Mouse (Mus musculus): Measurements from ENCODE around the gene Pde6g. TPM values are rescaled to one million over a fixed set of nuclear protein-coding genes. Genes with fewer than 3 reads are reported as not detected.

Gene Pde6g
- total RNA-seq (2021) = under 1 TPM in 1 of 2 experiments, not detected in 1; 0.32 TPM

DNA sequence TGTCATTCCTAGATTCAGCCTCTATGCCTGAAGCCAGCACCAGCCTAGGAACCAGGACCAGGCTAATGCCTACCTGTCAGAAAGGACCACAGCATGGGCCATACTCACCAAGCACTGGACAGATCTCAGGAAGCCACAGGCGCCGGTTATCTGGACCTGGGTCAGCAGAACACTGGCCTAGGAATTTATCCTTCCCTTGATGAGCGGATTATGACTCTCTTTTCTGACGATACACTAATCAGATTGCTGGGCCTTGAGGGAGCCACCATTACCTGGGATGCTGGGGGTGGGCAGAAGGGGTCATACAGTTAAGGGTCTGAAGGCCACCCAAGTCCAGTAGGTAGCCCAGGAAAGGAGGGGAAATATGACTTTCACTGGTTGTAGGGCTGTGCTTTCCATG is at the start of gene Pde6g:
Pde6g (minus strand) TSS at position 195 of the 400 bp plus-strand sequence.
- intact Hi-C loops (cut with DNase I) = no loop called here

DNA sequence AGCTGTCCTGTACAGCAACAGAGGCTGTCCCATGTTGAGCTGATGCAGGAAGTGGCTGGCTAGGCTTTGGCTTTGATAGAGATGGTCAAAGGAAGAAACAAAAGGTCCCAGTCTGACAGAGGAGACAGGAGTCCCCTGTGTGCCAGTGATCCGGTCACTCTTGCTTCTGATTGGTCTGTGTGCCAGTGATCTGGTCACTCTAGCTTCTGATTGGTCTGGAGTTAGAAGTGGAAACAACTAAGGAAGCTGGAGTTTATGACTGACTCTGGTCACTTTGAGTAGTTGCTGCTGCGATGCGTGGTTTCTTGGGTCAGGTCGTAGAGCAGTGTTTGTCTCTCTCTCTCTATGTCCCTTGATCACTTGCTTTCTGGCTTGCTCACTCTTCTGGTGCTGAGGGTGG is 48.4 kb upstream of the Pde6g start:
- intact Hi-C loops (cut with DNase I) = no loop called here

More for the DNA sequence above, at the start of gene Pde6g:
- no peak for DNase-seq

DNA sequence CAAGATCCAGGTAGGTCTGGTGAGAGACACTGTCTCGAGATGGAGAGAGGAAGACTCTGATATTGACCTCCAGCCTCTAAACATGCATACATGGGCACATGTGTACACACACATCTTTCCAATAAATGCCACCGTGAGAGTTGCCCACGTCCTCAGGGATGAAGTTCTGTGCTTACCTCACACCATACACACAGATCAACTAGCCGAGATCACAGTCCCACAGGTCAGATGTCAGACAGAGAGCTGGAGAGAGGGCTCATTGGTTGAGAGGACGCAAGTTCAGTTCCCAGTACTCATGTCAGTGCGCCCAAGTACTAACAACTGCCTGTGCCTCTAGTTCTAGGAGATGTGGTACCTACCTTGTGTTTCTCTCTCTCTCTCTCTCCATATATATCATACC is 47.7 kb upstream of the Pde6g start:
- intact Hi-C loops (cut with DNase I) = no loop called here
- DNase-seq = no peak

More for the DNA sequence above, 48.4 kb upstream of the Pde6g start:
- no peak for DNase-seq

DNA sequence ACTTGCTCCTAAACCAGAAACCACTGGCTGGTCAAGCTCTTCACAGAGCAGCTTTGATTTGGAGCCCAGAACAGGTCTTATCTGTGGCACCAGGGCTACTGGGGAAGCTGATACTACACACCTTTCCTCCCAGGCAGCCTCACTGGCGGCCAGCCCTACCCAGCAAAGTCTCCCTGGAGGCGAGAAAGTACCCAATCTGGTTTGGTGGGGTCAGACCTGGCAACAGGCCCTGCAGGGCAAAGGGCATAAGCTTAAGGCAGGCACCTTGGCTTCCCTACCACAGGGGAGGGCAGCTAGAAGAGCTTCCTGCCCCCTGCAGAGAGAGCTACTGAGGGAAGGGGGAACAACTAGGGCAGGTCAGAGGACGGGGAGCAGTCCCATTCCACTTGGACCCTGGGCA is 47.1 kb upstream of the Pde6g start:
- intact Hi-C loops (cut with DNase I) = no loop called here
- DNase-seq = no peak

DNA sequence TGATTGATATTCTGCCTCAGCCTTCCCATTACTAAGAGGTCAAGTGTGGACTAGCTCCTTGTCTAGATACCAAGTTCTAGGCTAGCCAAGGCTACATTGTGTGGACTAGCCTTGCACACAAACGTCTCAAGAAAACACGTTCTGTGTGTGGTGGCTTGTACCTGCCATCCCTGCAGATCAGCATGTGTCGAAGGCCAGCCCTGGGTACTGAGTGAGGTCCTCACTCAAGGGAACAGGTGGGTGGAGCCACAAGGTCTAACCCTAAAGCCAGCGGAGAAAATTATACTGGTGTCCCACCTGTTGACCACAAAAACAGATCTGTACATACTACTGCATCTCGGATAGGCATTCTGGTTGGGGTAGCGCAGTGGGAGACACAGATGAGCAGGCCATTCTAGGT is 46.6 kb upstream of the Pde6g start:
- DNase-seq = no peak
- intact Hi-C loops (cut with DNase I) = no loop called here

DNA sequence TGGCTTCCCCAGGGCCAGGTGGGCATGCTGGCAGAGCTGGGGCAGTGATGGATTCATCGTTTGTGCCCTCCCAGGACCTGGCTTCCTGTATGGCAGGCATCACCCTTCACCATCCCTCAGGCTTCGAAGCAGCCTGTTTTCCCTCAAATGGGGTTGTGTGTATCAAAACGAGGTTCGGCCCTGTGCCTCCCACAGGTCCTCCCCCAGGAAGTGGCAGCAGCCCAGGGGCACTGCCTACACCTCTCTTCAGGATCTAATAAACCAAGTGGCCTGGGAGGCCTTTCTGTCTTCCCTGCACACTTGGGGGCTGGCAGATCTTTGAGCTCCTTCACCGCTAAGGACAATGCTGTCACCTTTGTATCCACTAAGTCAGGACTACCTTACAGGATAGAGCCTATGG is 45.6 kb upstream of the Pde6g start:
- no peak for DNase-seq
- intact Hi-C loops (cut with DNase I) = no loop called here

DNA sequence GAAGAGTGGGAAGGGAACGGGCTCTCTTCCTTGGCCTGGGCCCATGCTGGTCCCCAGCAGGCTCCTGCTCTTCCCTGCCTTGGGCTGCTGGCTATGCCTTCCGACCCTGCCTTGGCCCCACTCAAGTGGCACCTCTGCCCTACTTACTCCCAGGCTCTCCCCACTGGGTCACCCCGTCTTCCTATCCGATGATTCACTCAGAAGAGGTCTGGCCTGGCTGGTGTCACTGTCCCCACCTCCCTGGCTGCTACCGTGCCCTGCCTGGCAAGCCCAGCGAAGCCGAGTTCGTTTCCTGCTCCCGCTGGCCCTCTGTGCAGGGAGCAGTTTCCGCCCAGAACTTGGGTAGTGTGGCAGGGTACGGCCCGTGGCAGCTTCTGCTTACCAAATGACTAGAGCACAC is 44.9 kb upstream of the Pde6g start:
- intact Hi-C loops (cut with DNase I) = no loop called here

DNA sequence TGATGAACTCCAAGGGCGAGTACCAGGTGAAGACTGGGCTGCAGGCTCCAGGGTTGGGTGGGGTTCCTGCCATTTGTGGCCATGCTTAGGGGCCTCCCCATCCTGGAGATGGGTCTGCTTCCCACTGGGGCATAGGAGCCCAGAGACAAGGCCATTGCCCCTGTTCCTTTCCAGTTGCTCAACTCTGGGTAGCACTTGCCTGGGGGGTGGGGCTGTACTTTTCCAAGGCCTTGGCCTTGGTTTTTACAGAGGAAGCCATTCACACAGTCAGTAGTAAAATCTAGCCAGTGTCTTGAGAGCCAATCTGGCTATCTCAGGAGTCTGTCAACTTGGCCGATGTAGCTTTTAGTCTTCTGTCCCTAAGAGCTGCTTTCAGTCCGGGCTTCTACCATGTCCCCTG is 44.1 kb upstream of the Pde6g start:
- intact Hi-C loops (cut with DNase I) = no loop called here
- no peak for DNase-seq

More for the DNA sequence above, 44.9 kb upstream of the Pde6g start:
- no peak for DNase-seq

DNA sequence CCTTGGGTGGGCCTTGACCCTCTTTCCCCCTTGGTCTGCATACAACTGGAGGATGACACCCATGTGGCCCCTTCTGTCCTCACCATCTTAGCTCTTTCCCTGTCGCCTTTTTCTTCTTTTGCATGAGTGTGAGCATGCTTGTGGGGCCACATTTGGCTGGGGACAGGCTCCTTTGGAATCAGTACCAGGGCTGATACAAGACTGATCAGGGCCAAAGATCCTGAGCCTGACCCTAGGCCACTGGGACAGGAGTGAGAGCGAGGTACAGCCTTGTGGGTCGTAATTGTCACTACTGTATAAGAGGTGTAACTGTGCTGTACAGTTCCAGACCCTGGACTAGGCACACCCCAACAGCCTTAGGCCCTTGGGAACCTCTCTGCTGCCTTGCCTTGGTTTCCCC is 40.6 kb upstream of the Pde6g start:
- intact Hi-C loops (cut with DNase I) = loop anchor here (2.0 to 5.0 kb wide), 3 partner anchors 17 to 118 kb away; partner anchors contain the start of gene Mcrip1
- no peak for DNase-seq

DNA sequence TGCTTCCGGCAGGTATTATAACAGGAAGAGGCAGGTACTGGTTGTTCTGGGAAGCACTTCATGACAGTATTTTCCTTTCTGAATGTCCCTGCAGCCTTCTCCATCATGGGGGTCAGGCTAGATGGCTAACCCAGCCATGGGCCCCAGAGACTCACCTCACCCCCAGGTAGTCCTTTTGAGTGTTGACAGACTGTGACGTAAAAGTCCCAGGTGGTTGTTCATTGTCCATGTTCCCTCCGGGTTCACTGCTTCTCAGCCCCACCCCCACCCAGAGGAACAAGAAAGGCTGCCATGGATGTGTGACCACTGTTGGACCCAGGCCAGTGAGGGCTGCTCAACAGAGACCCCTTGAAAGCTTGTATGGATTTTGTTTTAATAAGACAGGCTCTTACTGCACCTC is 40.1 kb upstream of the Pde6g start:
- intact Hi-C loops (cut with DNase I) = loop anchor here (2.0 to 5.0 kb wide), 3 partner anchors 17 to 119 kb away; partner anchors contain the start of gene Mcrip1
- no peak for DNase-seq

DNA sequence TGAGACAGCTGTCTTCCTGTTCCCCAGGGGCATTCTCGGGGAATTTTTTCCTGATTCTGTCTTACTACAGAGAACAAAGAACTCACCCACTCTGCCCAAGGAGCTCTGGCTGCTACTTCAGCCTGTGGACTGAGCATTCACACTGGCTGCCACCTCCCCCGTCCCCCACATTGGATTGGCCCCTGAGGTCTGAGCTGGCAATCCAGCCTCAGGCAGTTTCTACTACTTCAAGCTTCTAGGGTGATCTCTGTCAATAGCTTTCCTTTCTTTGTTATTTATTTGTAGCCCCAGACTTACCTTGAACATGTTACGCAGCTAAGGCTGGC is 39.5 kb upstream of the Pde6g start:
- intact Hi-C loops (cut with DNase I) = loop anchor here (2.0 to 5.0 kb wide), 3 partner anchors 18 to 119 kb away; partner anchors contain the start of gene Mcrip1
- DNase-seq = no peak

DNA sequence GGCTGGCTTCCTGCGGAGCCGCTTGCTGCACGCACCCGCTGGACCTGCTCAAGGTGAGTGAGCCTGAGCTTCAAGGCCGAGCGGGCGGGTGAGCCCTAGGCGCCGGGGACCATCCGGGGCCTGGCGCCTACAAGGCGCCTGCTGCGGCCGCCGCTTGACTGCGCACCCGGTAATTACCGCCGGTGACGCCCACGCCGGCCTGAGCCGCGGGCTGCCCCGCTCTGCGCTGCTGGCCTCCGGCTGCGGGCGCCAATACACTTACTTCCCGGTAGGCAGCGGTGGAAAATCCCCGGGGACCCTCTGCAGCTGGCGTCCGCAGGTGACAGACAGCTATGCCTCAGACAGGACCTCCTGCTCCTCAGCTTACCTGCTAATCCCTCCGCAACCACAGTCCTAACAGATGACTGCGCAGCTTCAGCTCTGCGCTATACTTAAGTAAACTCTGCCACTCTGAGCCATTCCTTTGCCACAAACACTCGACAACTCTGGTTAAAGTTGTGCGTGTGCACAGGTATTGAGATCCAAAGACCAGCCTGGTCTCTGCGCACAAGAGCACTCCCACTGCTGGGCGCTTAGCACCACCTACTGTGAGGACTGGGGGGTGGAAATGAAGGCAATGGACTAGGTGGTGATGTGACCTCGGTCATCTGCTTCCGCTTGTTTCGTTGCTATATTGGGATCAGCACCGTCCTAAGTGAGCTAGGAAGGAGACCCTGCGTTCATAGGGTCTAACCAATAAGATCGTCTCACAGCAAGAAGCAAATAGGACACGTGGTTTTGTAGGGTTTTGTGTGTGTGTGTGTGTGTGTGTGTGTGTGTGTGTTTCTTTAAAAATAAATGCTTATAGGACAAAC is 39.0 kb upstream of the Pde6g start:
- intact Hi-C loops (cut with DNase I) = loop anchor here (2.0 to 5.0 kb wide), 3 partner anchors 19 to 120 kb away; partner anchors contain the start of gene Mcrip1
- peak; percentile 68 to 73 for DNase-seq

DNA sequence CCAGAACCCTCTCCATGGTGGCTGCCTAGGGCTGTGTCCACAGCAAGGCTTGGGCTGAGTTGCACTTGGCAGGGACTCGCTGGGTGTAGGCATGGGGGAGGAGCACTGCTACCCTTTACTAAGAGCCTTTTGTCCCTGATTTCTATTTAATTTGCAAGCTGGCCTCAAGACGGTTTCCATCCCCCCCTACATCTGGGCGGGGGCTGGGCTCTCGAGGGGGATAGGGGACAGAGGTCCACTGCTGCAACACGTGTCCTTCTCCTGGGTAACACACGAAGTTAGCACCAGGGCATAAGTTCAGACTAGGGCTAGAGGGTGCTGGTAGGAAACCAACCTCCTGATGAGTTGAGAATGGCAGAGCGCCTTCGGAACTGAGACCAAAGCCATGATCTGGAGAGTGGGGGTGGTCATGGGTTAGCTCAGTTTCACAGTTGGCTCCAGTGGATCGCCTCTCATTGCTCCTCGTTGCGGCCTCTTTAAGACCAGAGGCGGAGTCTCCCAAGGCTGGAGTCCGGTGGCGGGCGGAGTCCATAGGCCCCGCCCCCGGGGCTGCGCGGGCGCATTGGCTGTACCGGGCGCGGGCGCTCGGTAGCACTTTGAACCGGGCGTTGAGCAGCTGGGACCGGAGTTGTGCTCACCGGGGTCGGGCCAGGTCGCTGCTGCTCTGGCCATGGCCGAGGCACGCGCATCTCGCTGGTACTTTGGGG is 38.2 kb upstream of the Pde6g start, which contains the start of gene Slc25a10:
Slc25a10 (plus strand) TSS at position 524 of the 707 bp plus-strand sequence.
- DNase-seq = peak; percentile 91 to 92
- intact Hi-C loops (cut with DNase I) = loop anchor here (2.0 to 5.0 kb wide), 3 partner anchors 19 to 121 kb away; partner anchors contain the start of gene Mcrip1

DNA sequence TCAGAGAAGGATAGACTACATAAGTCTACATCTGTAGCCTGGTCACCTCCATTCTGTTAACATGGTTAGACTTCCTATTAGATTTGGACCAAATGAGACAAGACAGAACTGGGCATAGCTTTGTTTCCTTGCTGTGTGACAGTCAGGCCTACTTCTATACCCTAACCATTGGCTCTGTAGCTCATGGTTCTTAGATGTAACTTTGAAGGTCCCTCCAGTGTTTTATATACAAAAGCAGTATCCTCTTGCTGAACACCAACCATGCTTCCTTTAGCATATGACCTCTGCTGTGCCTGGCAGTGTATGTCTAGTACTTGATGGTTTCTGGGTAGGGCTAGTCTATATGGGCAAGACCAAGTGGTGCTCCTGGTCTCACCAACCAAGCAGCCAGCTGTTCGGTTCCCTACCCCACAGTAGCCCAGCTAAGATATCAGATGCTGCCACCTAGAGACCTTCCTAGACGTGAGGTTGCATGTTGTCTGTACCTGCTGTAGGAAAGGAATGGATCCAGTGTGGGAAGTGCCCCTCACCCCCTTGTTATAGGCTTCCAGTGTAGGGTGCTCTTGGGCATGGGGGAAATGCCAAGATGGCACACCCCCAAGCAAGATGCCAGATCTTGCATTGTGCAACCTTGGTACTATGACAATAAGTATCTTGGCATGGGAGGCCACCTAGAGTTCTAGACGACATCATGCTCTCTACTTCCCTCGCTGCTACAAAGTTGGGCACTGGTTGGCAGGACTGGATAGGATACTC is 37.2 kb upstream of the Pde6g start:
- no peak for DNase-seq
- intact Hi-C loops (cut with DNase I) = loop anchor here (5.0 kb wide), 1 partner anchor 122 kb away; no protein-coding TSS in a partner anchor

DNA sequence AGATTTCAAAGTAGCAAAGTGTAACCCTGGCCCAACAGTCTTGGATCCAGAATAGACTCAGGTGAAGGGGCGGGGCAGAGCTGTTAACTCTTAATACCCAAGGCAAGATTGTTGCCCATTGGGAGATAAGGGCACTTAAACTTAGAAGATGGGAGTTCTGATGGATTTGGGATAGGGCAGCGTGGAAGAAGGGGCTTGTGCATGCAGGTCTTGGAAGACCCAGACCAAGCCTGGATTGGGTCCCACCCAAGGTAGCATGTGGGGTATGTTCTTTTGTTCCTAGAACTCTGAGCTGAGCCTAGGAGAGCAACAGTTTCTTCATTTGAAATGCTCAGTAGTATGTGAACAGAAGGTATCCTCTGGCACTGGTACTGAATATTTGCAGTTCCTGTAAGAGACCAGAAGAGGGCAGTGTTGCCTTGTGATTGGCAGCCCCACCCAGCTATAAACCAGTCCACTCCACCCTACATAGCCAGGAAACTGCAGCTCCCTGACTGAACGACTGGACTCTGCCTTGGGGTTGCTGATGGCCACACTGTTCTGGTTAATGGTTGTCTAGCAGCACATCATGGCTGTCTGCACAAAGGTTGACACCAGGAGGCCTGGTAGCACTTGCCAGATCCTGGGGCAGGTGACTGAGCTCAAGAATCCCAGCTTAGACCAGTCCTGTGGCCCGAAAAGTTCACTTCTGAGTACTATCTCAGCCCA is 35.9 kb upstream of the Pde6g start:
- DNase-seq = peak; percentile 82 to 85
- intact Hi-C loops (cut with DNase I) = loop anchor here (5.0 kb wide), 1 partner anchor 288 kb away; no protein-coding TSS in a partner anchor

DNA sequence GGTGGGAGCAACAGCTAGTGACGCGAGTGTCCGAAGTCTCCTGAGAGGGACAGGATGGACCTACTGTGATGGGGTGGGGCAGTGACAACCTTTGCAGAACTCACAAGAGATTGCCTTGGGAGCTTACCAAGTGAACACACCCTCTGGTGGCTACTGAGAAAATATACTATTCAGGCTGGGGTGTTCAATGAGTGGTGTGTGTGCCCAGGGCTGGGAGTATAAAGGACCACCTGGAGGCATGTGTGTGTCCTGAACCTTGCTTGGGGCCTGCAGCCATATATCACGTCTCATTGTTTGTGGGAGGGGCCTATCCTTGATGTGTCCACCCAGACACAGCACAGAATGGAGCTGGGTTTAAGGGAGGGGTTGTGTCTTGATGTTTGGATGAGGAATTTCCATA is 35.2 kb upstream of the Pde6g start:
- intact Hi-C loops (cut with DNase I) = loop anchor here (5.0 kb wide), 1 partner anchor 289 kb away; no protein-coding TSS in a partner anchor
- no peak for DNase-seq

DNA sequence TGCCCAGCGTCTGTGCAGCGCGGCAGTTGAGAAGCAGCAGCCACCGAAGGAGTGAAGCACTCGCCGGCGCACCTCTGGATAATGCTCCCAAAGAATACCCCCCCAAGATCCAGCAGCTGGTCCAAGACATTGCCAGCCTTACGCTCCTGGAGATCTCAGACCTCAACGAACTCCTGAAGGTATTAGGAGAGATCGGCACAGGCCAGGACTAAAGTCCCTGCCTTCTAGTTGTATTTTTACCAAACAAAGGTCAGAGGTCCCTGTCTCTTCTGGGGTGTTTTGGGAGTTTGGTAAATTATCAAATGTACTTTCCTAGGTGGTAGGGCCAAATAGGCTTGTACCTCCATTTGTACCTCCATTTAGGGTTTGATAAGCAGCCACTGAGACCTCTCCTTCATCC is 32.0 kb upstream of the Pde6g start:
- intact Hi-C loops (cut with DNase I) = loop anchor here (5.0 kb wide), 1 partner anchor 292 kb away; no protein-coding TSS in a partner anchor
- DNase-seq = no peak

DNA sequence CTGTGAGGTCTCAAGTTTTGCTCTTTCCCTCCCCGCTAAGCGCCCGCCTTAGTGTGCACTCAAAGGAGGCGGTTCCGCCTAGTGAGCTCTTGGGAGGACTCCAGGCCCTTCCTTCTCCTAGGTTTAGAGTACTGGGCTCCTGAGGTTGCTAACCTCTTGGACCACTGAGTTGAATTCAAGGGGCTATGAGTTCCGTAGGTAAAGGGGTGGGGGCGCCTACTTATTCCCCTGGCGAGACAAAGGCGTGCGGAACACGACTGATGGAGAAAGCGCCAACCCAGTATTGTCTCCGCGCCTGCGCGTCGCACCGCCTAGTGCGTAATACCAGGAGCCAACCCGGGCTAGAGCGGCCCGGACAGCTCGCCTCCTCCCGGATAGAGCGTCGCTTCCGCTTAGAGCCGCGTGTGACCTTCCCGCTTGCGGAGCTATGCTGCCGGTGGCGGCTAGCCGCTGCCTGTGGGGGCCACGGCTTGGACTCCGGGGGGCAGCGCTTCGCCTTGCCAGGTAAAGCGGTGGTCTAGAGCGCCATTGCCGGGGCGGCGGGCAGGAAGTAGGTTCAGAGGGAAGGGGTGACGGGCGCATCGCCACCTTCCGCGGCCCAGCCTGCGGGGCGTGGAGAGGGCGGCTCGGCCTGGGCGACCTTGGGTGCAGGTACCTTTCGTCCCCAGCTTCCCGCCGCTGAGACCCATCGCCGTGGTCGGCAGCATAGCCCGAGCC is 31.1 kb upstream of the Pde6g start, which contains the start of gene Mrpl12:
Mrpl12 (plus strand) TSS at position 349 of the 717 bp plus-strand sequence.
- intact Hi-C loops (cut with DNase I) = no loop called here
- DNase-seq = peak; percentile 93 to 94

DNA sequence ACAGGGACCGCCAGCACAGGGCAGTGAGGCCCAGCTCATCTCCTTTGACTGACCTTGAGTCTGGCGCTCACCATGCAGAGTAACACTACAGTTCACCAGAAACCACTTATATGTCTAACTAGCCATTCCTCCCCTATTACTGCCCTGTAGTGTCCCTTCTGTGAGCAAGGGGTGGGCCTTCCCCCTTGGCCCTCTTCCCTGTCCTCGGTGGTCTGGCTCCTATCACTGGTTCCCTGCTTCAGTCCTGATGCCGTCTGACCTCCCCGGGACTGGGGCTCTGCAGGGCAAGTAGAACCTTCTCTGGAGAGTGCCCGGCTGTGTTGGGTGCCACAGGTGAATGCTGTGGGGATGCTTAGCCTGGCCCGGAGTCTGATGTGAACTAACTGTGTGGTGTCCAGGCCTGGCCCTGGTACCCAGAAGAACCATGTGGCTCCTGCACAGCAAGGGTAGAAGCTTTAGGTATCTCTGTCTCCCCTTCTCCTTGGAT is 30.2 kb upstream of the Pde6g start:
- intact Hi-C loops (cut with DNase I) = no loop called here

More for the DNA sequence above, 30.2 kb upstream of the Pde6g start:
- no peak for DNase-seq
